Mouse (Mus musculus): Measurements from ENCODE around the gene Atl1.

GRCm38 (mm10) chr12:69853387-69853786 lies 39.0 kb upstream of the Atl1 start:
- TF ChIP-seq CTCF (IDR thresholded peaks at IDR 0.05; ENCODE audit: low read depth), result no peak
- no peak for TF ChIP-seq EP300 (IDR thresholded peaks at IDR 0.05; ENCODE audit: low read depth)

Data from heart, postnatal 0 days (tissue).